Mouse (Mus musculus) thymus, postnatal 10 days (tissue): ENCODE data around the gene Sox5.
A peak's percentile ranks its signal among the peaks of the same experiment; 100 is the strongest.
"Not testable (repeated sequence)": the region's sequence is repeated elsewhere in the genome, so short reads cannot be mapped to it uniquely, and the experiment has no call there.

ENCODE experiments used
- DNase-seq, 2 experiments: peaks; one replicate each; pipeline ENCODE4 v3.0.0; 2021; ENCODE audit warnings: low spot score in 2 of 2

The Sox5 gene

GRCm38 (mm10) chr6:144282756-144283155 is 499.0 kb downstream of the Sox5 start:
- no peak for DNase-seq

- DNase-seq: no peak
Measured at GRCm38 (mm10) chr6:144281661-144282060, 500.1 kb downstream of the Sox5 start.

GRCm38 (mm10) chr6:144278505-144279053 is 503.2 kb downstream of the Sox5 start:
- DNase-seq: no peak

GRCm38 (mm10) chr6:144273425-144273824 is 508.4 kb downstream of the Sox5 start:
- DNase-seq: not testable (repeated sequence)

- DNase-seq: peak in 1 of 2 experiments; percentile 19
Measured at GRCm38 (mm10) chr6:144271326-144271725, 510.5 kb downstream of the Sox5 start.

- DNase-seq: no peak
Measured at GRCm38 (mm10) chr6:144270306-144270705, 511.5 kb downstream of the Sox5 start.

GRCm38 (mm10) chr6:144269666-144270065 is 512.1 kb downstream of the Sox5 start:
- DNase-seq: no peak

GRCm38 (mm10) chr6:144265752-144266151 is 516.0 kb downstream of the Sox5 start:
- no peak for DNase-seq

GRCm38 (mm10) chr6:144265004-144265403 is 516.8 kb downstream of the Sox5 start:
- DNase-seq: no peak

GRCm38 (mm10) chr6:144264320-144264915 is 517.4 kb downstream of the Sox5 start:
- no peak for DNase-seq

GRCm38 (mm10) chr6:144256500-144256899 is 525.3 kb downstream of the Sox5 start:
- no peak for DNase-seq

- DNase-seq: no peak
Measured at GRCm38 (mm10) chr6:144252191-144252718, 529.5 kb downstream of the Sox5 start.

- DNase-seq: no peak
Measured at GRCm38 (mm10) chr6:144251222-144252170, 530.3 kb downstream of the Sox5 start.

- DNase-seq: no peak
Measured at GRCm38 (mm10) chr6:144250625-144251181, 531.1 kb downstream of the Sox5 start.

- DNase-seq: no peak
Measured at GRCm38 (mm10) chr6:144236581-144236980, 545.2 kb downstream of the Sox5 start.

- no peak for DNase-seq
Measured at GRCm38 (mm10) chr6:144203970-144204369, 577.8 kb downstream of the Sox5 start.

GRCm38 (mm10) chr6:144203013-144203412 is 578.8 kb downstream of the Sox5 start:
- DNase-seq: no peak

GRCm38 (mm10) chr6:144201402-144202040 is 580.3 kb downstream of the Sox5 start:
- no peak for DNase-seq

GRCm38 (mm10) chr6:144197209-144198119 is 584.3 kb downstream of the Sox5 start:
- DNase-seq: no peak

GRCm38 (mm10) chr6:144195934-144196333 is 585.8 kb downstream of the Sox5 start:
- no peak for DNase-seq
